Mouse (Mus musculus): ENCODE measurements at regions not wholly inside any gene's neighbourhood (a gene's known extent, or its start where the extent isn't known, plus 50 kb on each side); places are given as distances from the start of the nearest gene placed in this dataset.
A peak's percentile ranks its signal among the peaks of the same experiment; 100 is the strongest.

GRCm38 (mm10) chr2:148622216-148622615 lies 50.2 kb upstream of the Nxt1 start:
- no peak for DNase-seq (ENCODE audit: low spot score in 2 of 2)

DNA sequence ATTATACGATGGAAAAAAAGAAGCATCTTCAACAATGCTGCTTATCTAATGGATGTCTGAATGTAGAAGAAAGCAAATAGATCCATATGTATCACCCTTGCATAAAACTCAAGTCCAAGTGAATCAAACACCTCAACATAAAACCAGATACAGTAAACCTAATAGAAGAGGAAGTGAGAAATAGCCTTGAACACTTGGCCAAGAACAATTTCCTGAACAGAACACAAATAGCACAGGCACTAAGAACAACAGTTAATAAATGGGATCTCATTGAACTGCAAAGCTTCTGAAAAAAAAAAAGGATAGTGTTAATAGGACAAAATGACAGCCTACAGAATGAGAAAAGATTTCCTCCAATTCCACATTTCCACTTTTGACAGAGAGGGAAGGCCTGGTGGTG lies 60.5 kb upstream of the Nxt1 start:
- no peak for DNase-seq (ENCODE audit: low spot score in 2 of 2)

DNA sequence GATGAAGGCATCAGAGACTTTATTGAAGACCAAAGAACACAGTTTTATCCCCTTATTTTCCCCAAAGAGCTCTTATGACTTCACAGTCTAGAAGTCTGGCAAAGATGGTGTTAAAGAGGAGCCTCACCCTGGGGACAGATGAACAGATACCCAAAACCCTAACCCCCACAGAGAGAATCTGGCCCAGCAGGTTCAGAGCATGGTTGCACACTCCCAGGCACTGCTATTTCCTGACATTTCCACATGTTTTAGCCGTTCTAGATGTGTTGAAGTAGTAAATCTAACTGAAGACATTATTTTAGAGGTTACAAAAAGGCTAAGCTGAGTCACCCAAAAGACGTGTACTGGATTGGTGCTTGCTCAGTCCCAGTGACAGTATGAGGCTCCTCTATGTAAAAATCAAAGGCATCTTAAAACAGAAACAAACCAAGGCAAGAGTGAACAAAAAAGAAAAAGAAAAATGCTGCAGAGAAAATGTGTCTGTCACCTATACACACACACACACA lies 66.9 kb upstream of the Nxt1 start:
- no peak for DNase-seq (ENCODE audit: low spot score in 2 of 2)

DNA sequence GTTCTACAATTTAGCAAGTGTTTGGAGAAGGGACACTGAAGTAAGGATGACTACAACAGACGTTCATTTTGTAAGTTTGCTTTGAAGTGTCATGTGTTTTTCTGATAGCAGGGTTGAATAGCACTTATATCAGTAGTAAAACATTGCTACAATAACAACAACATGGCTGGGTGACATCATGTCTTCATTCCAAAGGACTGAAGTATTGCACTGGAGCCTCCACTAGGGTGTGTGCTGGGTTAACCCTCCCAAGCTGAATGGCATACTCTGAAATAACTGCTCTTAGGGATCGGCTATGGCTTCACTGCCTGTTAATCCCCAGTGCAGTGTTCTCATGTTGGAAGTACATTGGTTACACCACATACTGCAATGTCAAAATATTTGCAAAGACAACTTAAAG lies 68.5 kb upstream of the Nxt1 start:
- DNase-seq (ENCODE audit: low spot score in 2 of 2), result no peak

- DNase-seq (ENCODE audit: low spot score in 2 of 2), result no peak
These were observed 69.1 kb upstream of the Nxt1 start for GRCm38 (mm10) chr2:148603315-148603714.

DNA sequence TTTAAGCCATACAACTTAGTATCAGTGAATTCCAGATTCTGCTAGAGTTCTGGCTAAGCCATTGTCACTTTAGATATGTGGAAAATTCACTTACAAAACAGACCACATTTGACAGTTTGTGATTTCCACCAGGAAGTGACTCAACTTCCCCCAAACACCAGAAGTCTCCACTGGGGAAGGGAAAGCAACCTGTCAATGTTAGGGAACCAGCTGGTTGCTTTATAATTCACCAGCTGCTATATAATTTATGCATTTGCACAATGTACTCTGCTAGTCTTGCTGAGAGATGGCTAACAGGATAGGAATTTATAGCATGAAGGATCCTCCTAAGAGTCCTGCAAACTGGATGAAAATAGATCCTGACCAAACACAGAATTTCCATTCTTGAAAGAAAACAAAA lies 72.9 kb upstream of the Nxt1 start:
- DNase-seq (ENCODE audit: low spot score in 2 of 2), result peak; percentile 38

DNA sequence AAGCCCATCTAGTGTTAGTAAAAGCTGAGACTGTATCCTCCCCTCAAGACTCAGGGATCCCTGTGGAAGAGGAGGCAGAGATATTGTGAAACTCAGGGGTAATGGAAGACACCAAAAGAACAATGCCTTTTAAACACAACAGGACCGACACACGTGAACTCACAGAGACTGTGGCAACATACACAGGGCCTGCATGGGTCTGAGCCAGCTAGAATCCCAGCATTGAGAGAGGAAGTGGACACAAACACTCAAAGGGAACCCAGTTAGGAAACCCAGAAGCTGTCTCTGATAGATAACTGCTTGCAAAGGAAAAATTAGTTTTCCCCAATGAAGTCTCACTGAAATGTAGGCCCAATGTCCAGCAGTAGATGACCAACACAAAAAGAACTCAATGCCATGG lies 75.4 kb upstream of the Nxt1 start:
- no peak for DNase-seq (ENCODE audit: low spot score in 2 of 2)

GRCm38 (mm10) chr2:148585721-148586335 lies 86.6 kb upstream of the Nxt1 start:
- DNase-seq (ENCODE audit: low spot score in 2 of 2), result no peak

- no peak for DNase-seq (ENCODE audit: low spot score in 2 of 2)
These were observed 90.2 kb upstream of the Nxt1 start for GRCm38 (mm10) chr2:148582208-148582607.

DNA sequence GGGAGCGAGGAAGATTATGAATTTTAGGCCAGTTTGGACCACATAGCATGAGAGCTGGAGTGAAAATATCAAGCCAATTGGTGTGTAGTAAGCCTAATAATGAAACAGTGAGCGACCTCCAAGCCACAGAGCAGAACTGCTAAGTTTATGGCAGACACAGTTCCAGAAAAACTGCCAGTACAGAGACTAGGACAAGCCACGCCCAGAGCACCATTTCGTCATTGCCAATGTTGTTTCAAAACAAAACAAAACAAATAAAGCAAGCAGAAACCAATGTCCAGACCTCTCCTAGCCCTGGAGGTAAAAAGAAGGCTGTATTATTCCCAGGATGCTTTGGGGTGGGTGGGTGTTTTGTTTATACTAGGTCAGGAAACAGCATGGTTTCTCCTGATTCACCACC lies 90.7 kb upstream of the Nxt1 start:
- DNase-seq (ENCODE audit: low spot score in 2 of 2), result no peak

DNA sequence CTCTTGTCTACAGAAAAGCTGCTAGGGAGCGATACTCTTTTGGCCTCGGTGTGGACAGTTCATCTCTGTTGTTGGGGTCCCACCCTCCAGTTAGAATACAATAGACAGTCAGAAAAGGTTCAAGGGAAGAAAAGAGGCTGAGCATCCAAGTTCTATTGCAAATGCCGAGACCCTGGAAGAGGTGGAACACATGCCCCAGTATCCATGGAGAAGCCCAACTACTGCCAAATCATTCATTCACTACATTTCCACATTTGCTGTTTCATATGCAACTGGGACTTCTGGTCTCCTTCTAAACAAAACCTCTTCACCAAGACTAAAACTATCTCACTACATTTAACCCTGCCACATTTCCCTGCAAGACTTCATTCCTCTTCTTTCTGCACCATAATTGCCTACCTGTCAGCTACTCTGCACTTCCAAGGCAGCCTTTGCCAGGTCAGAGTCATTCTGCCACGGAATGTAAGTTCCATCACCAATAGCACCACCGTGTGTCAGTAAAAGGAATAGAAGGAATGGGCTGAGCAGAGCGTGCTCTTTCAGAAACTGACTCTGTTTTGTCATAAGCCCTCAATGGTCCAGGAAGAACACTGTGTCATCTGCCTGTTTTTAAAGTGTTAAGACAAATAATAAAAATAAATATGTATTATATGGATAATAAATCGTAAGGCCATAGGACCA lies 92.0 kb upstream of the Nxt1 start:
- peak in 1 of 2 experiments; percentile 45 for DNase-seq (ENCODE audit: low spot score in 2 of 2)

DNA sequence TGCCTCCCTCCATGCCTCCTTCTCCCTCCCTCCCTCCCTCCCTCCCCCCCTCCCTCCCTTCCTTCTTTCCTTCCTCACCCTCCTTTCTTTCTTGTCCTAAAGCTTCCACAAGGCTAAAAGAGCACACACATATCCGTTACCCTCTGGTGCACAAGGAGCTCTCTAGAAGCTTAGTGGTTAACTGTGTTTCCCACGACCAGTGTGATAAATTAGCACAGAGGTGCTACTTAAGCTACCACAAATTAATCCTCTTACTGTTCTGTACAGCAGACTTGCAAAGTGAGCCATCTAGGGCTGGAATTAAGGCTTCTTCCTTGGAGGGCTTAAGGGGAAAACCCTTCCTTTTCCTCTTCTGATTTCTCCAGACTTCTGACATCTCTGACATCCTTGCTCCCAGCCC lies 92.8 kb upstream of the Nxt1 start:
- DNase-seq (ENCODE audit: low spot score in 2 of 2), result no peak

DNA sequence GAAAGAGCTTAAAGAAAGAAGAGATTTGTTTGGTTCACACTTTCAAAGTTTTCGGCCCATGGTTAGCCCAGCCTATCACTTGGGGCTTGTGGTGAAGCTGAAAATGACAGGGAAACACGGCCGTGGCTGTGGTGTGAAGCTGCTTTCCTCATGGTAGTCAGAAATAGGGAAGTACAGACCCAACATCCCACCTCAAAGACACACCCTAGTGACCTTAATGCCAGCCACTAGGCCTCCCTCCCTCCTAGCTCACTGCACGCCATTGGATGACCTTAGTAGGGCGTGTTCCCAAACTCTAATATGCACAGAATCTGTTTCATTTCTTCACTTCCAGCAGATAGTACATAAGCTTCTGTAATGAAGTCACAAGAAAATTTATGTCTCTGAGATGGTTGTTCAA lies 93.4 kb upstream of the Nxt1 start:
- no peak for DNase-seq (ENCODE audit: low spot score in 2 of 2)

GRCm38 (mm10) chr2:148578176-148578575 lies 94.2 kb upstream of the Nxt1 start:
- DNase-seq (ENCODE audit: low spot score in 2 of 2), result no peak

- no peak for DNase-seq (ENCODE audit: low spot score in 2 of 2)
These were observed 97.0 kb upstream of the Nxt1 start for GRCm38 (mm10) chr2:148575433-148575832.

DNA sequence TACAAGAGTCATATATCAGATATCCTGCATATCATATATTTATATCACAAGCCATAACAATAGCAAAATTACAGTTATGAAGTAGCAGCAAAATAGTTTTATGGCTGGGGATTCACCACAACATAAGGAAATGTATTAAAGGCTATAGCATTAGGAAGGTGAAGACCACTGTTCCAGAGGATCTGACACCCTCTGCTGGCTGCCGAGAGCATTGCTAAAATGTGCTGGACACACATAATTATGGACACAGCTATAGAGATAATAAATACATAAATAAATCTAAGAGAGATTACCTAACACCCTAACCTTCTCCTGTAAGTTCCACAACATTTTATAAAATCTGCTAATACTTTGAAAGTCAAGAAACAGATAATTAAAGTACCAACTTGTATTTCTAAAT lies 100.2 kb upstream of the Nxt1 start:
- peak in 1 of 2 experiments; percentile 51 for DNase-seq (ENCODE audit: low spot score in 2 of 2)

- no peak for DNase-seq (ENCODE audit: low spot score in 2 of 2)
These were observed 100.8 kb upstream of the Nxt1 start for GRCm38 (mm10) chr2:148571616-148572015.

DNA sequence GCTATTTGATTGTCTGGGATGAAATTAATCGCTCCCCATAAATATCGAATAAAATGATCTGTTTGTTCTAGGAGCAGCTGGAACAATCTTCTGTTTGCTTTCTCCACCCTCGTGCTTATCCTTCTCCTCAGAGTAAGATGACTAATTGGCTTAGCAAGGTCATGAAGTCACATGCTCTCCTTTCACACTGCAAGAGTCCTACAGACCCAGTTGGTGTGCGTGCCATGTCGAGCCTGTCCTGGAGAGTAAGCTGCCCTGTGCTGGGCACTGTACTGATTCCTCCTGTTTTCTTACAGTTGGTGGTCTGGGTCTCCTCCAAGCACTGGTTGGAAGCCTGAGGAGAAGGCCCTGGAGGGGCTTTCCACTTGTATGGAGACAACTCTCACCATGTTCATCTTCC lies 101.4 kb upstream of the Nxt1 start:
- no peak for DNase-seq (ENCODE audit: low spot score in 2 of 2)

- DNase-seq (ENCODE audit: low spot score in 2 of 2), result no peak
These were observed 104.4 kb upstream of the Nxt1 start for GRCm38 (mm10) chr2:148567930-148568481.

DNA sequence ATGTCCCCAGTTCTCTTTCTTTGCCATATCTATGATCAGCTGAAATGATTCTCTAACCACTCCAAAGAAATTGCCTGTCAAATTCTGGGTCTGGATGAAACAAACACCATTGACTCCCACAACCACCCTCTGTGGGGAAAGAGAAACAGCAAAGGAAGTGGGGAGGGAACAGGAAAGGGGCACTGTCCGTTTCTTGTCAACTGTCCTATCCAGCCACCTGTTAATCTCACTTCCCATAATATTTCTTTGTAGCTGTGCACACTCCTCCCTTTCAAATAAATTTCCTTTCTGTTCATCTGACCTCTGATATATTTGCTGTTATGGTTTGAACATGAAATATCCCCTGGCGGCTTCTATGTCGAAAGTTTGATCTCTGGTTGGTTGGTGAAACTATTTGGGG lies 109.0 kb upstream of the Nxt1 start:
- DNase-seq (ENCODE audit: low spot score in 2 of 2), result no peak

DNA sequence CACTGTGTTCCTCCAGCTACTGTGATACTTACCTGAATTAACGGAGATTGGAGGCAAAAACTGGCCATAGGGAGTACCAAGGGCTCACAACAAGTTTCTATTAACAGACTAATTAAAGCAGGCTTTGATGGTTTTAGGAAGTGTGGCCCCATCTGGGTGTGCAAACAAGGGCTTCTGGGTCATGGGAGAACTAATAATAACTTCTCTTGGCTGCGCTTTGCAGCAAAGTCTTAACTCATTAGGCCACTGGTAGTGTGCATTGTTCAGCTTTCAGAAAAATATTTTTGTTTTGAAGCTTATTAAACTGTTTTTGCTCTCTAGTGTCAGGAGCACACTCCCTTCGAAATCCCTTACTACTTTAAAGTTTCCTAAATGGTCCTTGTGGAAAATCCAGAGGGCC lies 110.4 kb upstream of the Nxt1 start:
- no peak for DNase-seq (ENCODE audit: low spot score in 2 of 2)

GRCm38 (mm10) chr2:148560013-148560773 lies 112.2 kb upstream of the Nxt1 start:
- DNase-seq (ENCODE audit: low spot score in 2 of 2), result no peak

DNA sequence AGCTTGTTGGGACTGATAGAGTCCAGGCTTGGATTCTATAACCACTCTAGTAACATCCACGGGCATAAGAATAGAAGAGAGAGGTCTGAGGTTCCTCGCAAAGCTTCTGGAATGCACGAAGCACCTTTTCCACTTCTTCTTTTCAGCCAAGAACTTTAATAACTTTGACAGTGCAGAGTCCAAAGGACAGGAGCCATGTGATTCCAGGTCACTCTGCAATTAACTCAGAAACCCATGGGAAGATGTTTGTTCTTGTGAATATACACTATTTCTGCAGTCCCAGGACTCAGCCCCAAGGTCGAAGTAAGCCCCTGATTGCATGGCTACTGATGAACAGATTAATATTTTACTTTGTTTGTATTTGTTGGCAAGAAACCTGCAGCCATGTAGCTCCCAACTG lies 113.0 kb upstream of the Nxt1 start:
- DNase-seq (ENCODE audit: low spot score in 2 of 2), result no peak

Measured in left cerebral cortex, adult 9 months (tissue).